Mouse (Mus musculus): ENCODE data around the gene Ssr2. TPM values are rescaled to one million over a fixed set of nuclear protein-coding genes. Genes with fewer than 3 reads are reported as not detected.

Ssr2 gene
- polyA plus RNA-seq, 1 experiment from 2014 or later = 278 TPM

GRCm38 (mm10) chr3:88620992-88621536 lies 45.4 kb downstream of the Ssr2 start:
- Histone ChIP-seq H3K36me3 (ENCODE audit: insufficient read depth) (peaks cover 19% of the 10 kb centered on the region), H3K27me3 (ENCODE audit: insufficient read depth, low read length) (no peaks in the 10 kb centered on the region), H3K4me1 (ENCODE audit: insufficient read depth) (peaks cover 29% of the 10 kb centered on the region), H3K4me3 (ENCODE audit: low read depth, low read length) (peak overlapping the region; percentile 91), H3K9me3 (ENCODE audit: low read depth, low read length) (no peaks in the 10 kb centered on the region), H3K9ac (peak overlapping the region; percentile 98), H3K4me2 (peak overlapping the region; percentile 86), H3K27ac (ENCODE audit: low read depth) (peak overlapping the region; percentile 99)
- DNase-seq = peak; percentile 88
- ATAC-seq (ENCODE audit: insufficient read depth) = peak; percentile 80
- under 1% methylated on average over 62 of the region's 64 CpGs for WGBS
- TF ChIP-seq CTCF (IDR thresholded peaks at IDR 0.05; ENCODE audit: low read depth) = no peak

DNA sequence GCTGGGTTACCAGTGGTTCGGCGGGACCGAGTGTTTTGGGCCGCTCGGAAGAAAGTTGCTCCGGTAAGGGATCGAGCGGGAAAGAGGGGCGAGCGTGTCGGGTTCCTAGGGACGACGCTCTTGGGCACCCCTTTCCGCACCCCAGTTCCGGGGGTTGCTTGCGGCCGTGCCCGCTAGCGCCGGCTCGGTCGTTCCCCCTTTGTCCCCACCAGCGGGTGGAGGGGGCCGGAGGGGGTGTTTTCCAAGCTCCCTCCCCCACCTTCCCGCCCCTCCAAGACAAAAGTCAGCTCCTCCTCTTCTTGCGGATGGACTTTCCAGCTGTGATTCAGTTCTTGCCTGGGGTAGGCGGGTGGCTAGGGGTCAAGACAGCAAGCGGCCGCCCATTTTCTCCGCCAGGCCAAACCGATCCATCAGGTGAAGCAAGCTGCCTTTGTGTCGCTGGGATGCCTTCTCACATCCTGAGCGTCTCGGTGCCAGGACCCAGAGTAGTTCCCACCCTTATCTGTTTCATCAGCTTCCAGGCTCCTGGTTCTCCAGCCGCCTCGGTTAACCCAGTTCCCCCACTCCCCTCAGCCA lies 45.9 kb downstream of the Ssr2 start:
- Histone ChIP-seq H3K27me3 (ENCODE audit: insufficient read depth, low read length) (no peaks in the 10 kb centered on the region), H3K9me3 (ENCODE audit: low read depth, low read length) (no peaks in the 10 kb centered on the region), H3K27ac (ENCODE audit: low read depth) (peak overlapping the region; percentile 99), H3K36me3 (ENCODE audit: insufficient read depth) (peaks cover 24% of the 10 kb centered on the region), H3K4me2 (peak overlapping the region; percentile 86), H3K4me3 (ENCODE audit: low read depth, low read length) (peak overlapping the region; percentile 91), H3K9ac (peak overlapping the region; percentile 98), H3K4me1 (ENCODE audit: insufficient read depth) (peaks cover 24% of the 10 kb centered on the region)
- no peak for TF ChIP-seq CTCF (IDR thresholded peaks at IDR 0.05; ENCODE audit: low read depth)
- DNase-seq (peak; percentile 85), ATAC-seq (ENCODE audit: insufficient read depth) (peak; percentile 39)
- WGBS = 1% methylated on average over 36 of the region's 36 CpGs

GRCm38 (mm10) chr3:88622113-88622940 lies 46.7 kb downstream of the Ssr2 start:
- H3K4me2 ChIP-seq = peak overlapping the region; percentile 86
- H3K4me1 ChIP-seq (ENCODE audit: insufficient read depth) = peaks cover 22% of the 10 kb centered on the region
- H3K4me3 ChIP-seq (ENCODE audit: low read depth, low read length) = peak overlapping the region; percentile 91
- under 1% methylated on average over 24 of the region's 24 CpGs for WGBS
- H3K9me3 ChIP-seq (ENCODE audit: low read depth, low read length) = no peaks in the 10 kb centered on the region
- H3K9ac ChIP-seq = peak overlapping the region; percentile 98
- H3K27ac ChIP-seq (ENCODE audit: low read depth) = peak overlapping the region; percentile 99
- no peak for TF ChIP-seq CTCF (IDR thresholded peaks at IDR 0.05; ENCODE audit: low read depth)
- ATAC-seq (ENCODE audit: insufficient read depth) = peak; percentile 55
- H3K36me3 ChIP-seq (ENCODE audit: insufficient read depth) = peaks cover 26% of the 10 kb centered on the region
- peak; percentile 87 for DNase-seq
- no peaks in the 10 kb centered on the region for H3K27me3 ChIP-seq (ENCODE audit: insufficient read depth, low read length)

DNA sequence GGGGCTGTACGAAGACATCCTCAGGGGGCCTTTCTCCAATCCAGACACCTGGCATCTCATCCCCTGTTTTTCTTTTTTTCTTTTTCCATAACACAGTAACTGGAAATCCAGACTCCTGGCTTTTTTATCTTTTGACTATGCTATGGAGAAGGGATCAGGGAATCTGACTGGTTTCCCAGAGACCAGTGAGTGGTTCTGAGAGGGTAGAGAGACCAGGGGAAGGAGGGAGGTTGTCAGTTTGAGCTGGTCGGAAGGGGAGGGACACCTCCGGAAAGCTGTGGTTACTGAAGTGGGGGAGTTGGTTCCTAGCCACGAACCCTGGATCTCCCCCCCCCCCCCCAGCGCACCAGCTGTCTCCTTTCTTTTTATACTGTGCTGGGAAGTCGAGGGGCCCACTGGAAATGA lies 47.3 kb downstream of the Ssr2 start:
- ATAC-seq (ENCODE audit: insufficient read depth) = peak; percentile 53
- no peak for TF ChIP-seq CTCF (IDR thresholded peaks at IDR 0.05; ENCODE audit: low read depth)
- Histone ChIP-seq H3K27ac (ENCODE audit: low read depth) (peak overlapping the region; percentile 99), H3K9me3 (ENCODE audit: low read depth, low read length) (no peaks in the 10 kb centered on the region), H3K4me2 (peak overlapping the region; percentile 86), H3K4me3 (ENCODE audit: low read depth, low read length) (peak overlapping the region; percentile 91), H3K36me3 (ENCODE audit: insufficient read depth) (peaks cover 32% of the 10 kb centered on the region), H3K27me3 (ENCODE audit: insufficient read depth, low read length) (no peaks in the 10 kb centered on the region), H3K9ac (peak overlapping the region; percentile 98), H3K4me1 (ENCODE audit: insufficient read depth) (peaks cover 22% of the 10 kb centered on the region)
- WGBS = 0% methylated on average over 6 of the region's 6 CpGs
- DNase-seq = peak; percentile 74

DNA sequence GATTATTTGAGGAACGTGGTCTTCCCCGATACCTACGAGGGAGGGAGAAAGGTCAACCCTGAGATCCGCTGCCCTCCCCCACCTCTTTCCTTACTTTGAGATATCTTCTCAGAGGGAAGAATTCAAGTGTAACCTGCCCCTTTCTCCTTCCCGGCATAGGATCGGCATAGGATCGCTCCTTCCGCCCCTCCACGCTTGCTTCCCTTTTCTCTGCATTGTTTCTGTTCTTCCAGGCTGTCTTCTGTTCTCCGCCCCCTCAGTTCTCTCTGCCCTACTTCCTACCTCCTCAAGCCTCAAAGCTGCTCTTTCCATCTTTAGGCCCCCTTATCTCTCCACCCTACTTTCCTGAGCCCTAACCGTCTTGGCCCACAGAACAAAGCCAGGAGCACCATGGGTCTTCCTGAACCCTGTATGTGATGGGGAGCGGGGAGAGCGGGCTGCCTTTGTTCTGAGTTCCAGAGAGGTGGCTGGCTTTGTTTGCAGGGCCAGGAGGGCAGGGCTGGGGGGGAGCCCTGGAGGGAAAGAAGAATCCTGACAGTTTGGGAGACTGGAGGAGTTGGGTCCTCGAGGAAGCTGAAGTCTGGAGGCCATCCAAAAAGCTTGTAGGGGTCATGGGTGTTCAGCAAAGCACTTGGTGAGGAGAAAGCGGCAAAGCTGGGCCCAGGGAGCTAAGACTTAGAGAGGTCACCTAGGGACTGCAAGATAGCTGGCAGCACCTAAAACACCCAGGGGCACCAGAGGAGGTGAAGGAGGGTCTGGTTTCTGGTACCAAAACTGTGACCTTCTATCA lies 47.9 kb downstream of the Ssr2 start:
- ATAC-seq (ENCODE audit: insufficient read depth) (no peak), DNase-seq (peak; percentile 66)
- H3K36me3 ChIP-seq (ENCODE audit: insufficient read depth) = peaks cover 36% of the 10 kb centered on the region
- peaks cover 22% of the 10 kb centered on the region for H3K4me1 ChIP-seq (ENCODE audit: insufficient read depth)
- H3K4me2 ChIP-seq = peak overlapping the region; percentile 86
- TF ChIP-seq CTCF (IDR thresholded peaks at IDR 0.05; ENCODE audit: low read depth) = no peak
- H3K9me3 ChIP-seq (ENCODE audit: low read depth, low read length) = no peaks in the 10 kb centered on the region
- peak overlapping the region; percentile 99 for H3K27ac ChIP-seq (ENCODE audit: low read depth)
- WGBS = under 1% methylated on average over 15 of the region's 15 CpGs
- peak overlapping the region; percentile 91 for H3K4me3 ChIP-seq (ENCODE audit: low read depth, low read length)
- peak overlapping the region; percentile 98 for H3K9ac ChIP-seq
- no peaks in the 10 kb centered on the region for H3K27me3 ChIP-seq (ENCODE audit: insufficient read depth, low read length)

- peak overlapping the region; percentile 98 for H3K9ac ChIP-seq
- no peaks in the 10 kb centered on the region for H3K27me3 ChIP-seq (ENCODE audit: insufficient read depth, low read length)
- peak overlapping the region; percentile 86 for H3K4me2 ChIP-seq
- H3K27ac ChIP-seq (ENCODE audit: low read depth) = peak overlapping the region; percentile 99
- H3K36me3 ChIP-seq (ENCODE audit: insufficient read depth) = peaks cover 38% of the 10 kb centered on the region
- ATAC-seq (ENCODE audit: insufficient read depth) = no peak
- peaks cover 22% of the 10 kb centered on the region for H3K4me1 ChIP-seq (ENCODE audit: insufficient read depth)
- DNase-seq = no peak
- no peaks in the 10 kb centered on the region for H3K9me3 ChIP-seq (ENCODE audit: low read depth, low read length)
- 24% methylated on average over 4 of the region's 4 CpGs for WGBS
- no peak for TF ChIP-seq CTCF (IDR thresholded peaks at IDR 0.05; ENCODE audit: low read depth)
- H3K4me3 ChIP-seq (ENCODE audit: low read depth, low read length) = peak overlapping the region; percentile 91
These were observed 48.6 kb downstream of the Ssr2 start for GRCm38 (mm10) chr3:88624324-88624723.

Measured in lung, embryonic 14.5 days (tissue).